Mouse (Mus musculus) MEL (cell line): ENCODE measurements at regions not wholly inside any gene's neighbourhood (a gene's known extent, or its start where the extent isn't known, plus 50 kb on each side); places are given as distances from the start of the nearest gene placed in this dataset.

Source experiments
- POLR2A ChIP-seq, 2 experiments: IDR thresholded peaks; 2 replicates each; pipeline ENCODE4 v1.6.1; 2011 to 2012; ENCODE audit warnings: low read length in 2 of 2, mild to moderate bottlenecking in 2 of 2, control low read depth in 1 of 2, improper control_type of control experiment in 1 of 2, low read depth in 1 of 2, moderate library complexity in 1 of 2; ENCODE audit not compliant: control insufficient read depth in 1 of 2, insufficient read depth in 1 of 2, poor library complexity in 1 of 2
- ZKSCAN1 ChIP-seq: IDR thresholded peaks from 2 replicates; pipeline ENCODE4 v1.6.1; 2012; ENCODE audit warnings: low read depth, mild to moderate bottlenecking, inconsistent platforms, low read length, improper control_type of control experiment, moderate library complexity

- TF ChIP-seq ZKSCAN1 (no peak), POLR2A (IDR thresholded peaks at IDR 0.05; ENCODE audit: control insufficient read depth in 1 of 2, insufficient read depth in 1 of 2, low read depth in 1 of 2, low read length in 2 of 2, poor library complexity in 1 of 2) (no peak)
Measured at GRCm38 (mm10) chr9:23072741-23073140, 150.1 kb upstream of the Bmper start.
